Mouse (Mus musculus) heart, embryonic 11.5 days (tissue): ENCODE measurements around the gene Vsig4. TPM values are rescaled to one million over a fixed set of nuclear protein-coding genes. Genes with fewer than 3 reads are reported as not detected.
"Not testable (repeated sequence)": the region's sequence is repeated elsewhere in the genome, so short reads cannot be mapped to it uniquely, and the experiment has no call there.

Experiments used
- ATAC-seq: fragments of 200-750 bp; cut with Nextera tagmentation; replicated peaks from 2 replicates; pipeline ENCODE4 v1.8.0; 2017; ENCODE audit warnings: moderate library complexity; ENCODE audit not compliant: insufficient number of reproducible peaks, low FRiP score, low TSS enrichment
- H3K27ac ChIP-seq: fragments of 300-500 bp; sonication (generic); 2 replicates; pipeline ENCODE4 v1.5.1; 2014; ENCODE audit warnings: mild to moderate bottlenecking, low read depth, low read length
- H3K27me3 ChIP-seq: fragments of 300-500 bp; sonication (generic); 2 replicates; pipeline ENCODE4 v1.6.1; 2014; ENCODE audit warnings: mild to moderate bottlenecking, low read length, mixed read lengths; ENCODE audit not compliant: control insufficient read depth, insufficient read depth
- H3K36me3 ChIP-seq: fragments of 300-500 bp; sonication (generic); 2 replicates; pipeline ENCODE4 v1.6.1; 2014; ENCODE audit warnings: mild to moderate bottlenecking, low read length, moderate library complexity, mixed read lengths; ENCODE audit not compliant: control insufficient read depth, insufficient read depth
- H3K4me1 ChIP-seq: fragments of 300-500 bp; sonication (generic); 2 replicates; pipeline ENCODE4 v1.6.1; 2014; ENCODE audit warnings: low read length; ENCODE audit not compliant: control insufficient read depth, insufficient read depth
- H3K4me2 ChIP-seq: fragments of 300-500 bp; sonication (generic); 2 replicates; pipeline ENCODE4 v1.6.1; 2014; ENCODE audit warnings: mild to moderate bottlenecking, moderate library complexity
- H3K4me3 ChIP-seq: fragments of 300-500 bp; sonication (generic); 2 replicates; pipeline ENCODE4 v1.5.1; 2014; ENCODE audit warnings: low read depth, low read length
- H3K9ac ChIP-seq: fragments of 300-500 bp; sonication (generic); 2 replicates; pipeline ENCODE4 v1.6.1; 2014; ENCODE audit warnings: mild to moderate bottlenecking, low read depth, low read length, moderate library complexity
- H3K9me3 ChIP-seq: fragments of 300-500 bp; sonication (generic); replicated peaks from 2 replicates; pipeline ENCODE4 v1.6.1; 2016; ENCODE audit warnings: low read length; ENCODE audit not compliant: control insufficient read depth
- WGBS: fragments of 180-500 bp; shearing (Covaris S2); extraction: QIAGEN DNeasy Blood & Tissue Kit; methylation state at CpG from one replicate; pipeline ENCODE4 v1.1.7; 2014; ENCODE audit not compliant: insufficient replicate concordance; 5-methylcytosine and 5-hydroxymethylcytosine counted together
- microRNA counts: library from miRNA; unstranded; fragments of <30 nt; microRNA quantifications from one replicate; lab custom pipeline; 2015
- microRNA-seq: library from miRNA; unstranded; fragments of <30 nt; microRNA quantifications from one replicate; pipeline ENCODE4, GENCODE M21; 2016; ENCODE audit warnings: borderline number of aligned reads
- polyA plus RNA-seq: library from polyadenylated mRNA; unstranded; fragments of >200 nt; fragmentation: Nextera tagmentation; extraction: Ambion mirVana; gene quantifications from 2 replicates; pipeline ENCODE4 v1.2.1, GENCODE M21; 2014

The Vsig4 gene
- polyA plus RNA-seq, 1 experiment from 2014 or later: not detected

GRCm38 (mm10) chrX:96224210-96224609 is 69.0 kb downstream of the Vsig4 start:
- 71% methylated on average over 6 of the region's 6 CpGs for WGBS
- no peaks in the 10 kb centered on the region for H3K4me1 ChIP-seq

GRCm38 (mm10) chrX:96218088-96218487 is 75.2 kb downstream of the Vsig4 start:
- Histone ChIP-seq H3K4me3 (no peak overlapping the region), H3K27ac (no peak overlapping the region), H3K36me3 (no peaks in the 10 kb centered on the region), H3K4me2 (no peak overlapping the region), H3K9ac (no peak overlapping the region), H3K4me1 (no peaks in the 10 kb centered on the region), H3K27me3 (no peaks in the 10 kb centered on the region), H3K9me3 (no peaks in the 10 kb centered on the region)
- no peak for ATAC-seq
- 55% methylated on average over 1 of the region's 1 CpGs for WGBS

More at GRCm38 (mm10) chrX:96224210-96224609, 69.0 kb downstream of the Vsig4 start:
- H3K4me2 ChIP-seq: no peak overlapping the region
- H3K36me3 ChIP-seq: no peaks in the 10 kb centered on the region
- ATAC-seq: no peak
- no peak overlapping the region for H3K27ac ChIP-seq
- no peak overlapping the region for H3K9ac ChIP-seq
- no peaks in the 10 kb centered on the region for H3K27me3 ChIP-seq
- no peaks in the 10 kb centered on the region for H3K9me3 ChIP-seq
- no peak overlapping the region for H3K4me3 ChIP-seq

- no peak overlapping the region for H3K27ac ChIP-seq
- no peaks in the 10 kb centered on the region for H3K4me1 ChIP-seq
- no peak overlapping the region for H3K4me2 ChIP-seq
- no peaks in the 10 kb centered on the region for H3K9me3 ChIP-seq
- H3K9ac ChIP-seq: no peak overlapping the region
- H3K27me3 ChIP-seq: no peaks in the 10 kb centered on the region
- no peak overlapping the region for H3K4me3 ChIP-seq
- ATAC-seq: no peak
- H3K36me3 ChIP-seq: no peaks in the 10 kb centered on the region
- WGBS: 33% methylated on average over 1 of the region's 1 CpGs
Measured at GRCm38 (mm10) chrX:96206872-96207271, 86.4 kb downstream of the Vsig4 start.

GRCm38 (mm10) chrX:96205143-96205542 is 88.1 kb downstream of the Vsig4 start:
- not testable (repeated sequence) for H3K27me3 ChIP-seq, ATAC-seq, H3K9me3 ChIP-seq, H3K9ac ChIP-seq, H3K36me3 ChIP-seq, H3K4me3 ChIP-seq, H3K4me1 ChIP-seq, H3K4me2 ChIP-seq, H3K27ac ChIP-seq
- WGBS: 74% methylated on average over 3 of the region's 3 CpGs

MicroRNA genes within 50 kb of the gene (microRNA counts, 519-probe panel; counts per million panel counts)
- 3,501 counts per million, percentile 20 among the panel's probes with 10 or more counts for microRNA mmu-miR-223 (lab: Ali Mortazavi, UCI)

Small RNA genes within 50 kb of the gene (microRNA-seq; reads per million reads assigned to microRNA genes)
- 319 reads per million, percentile 75 among the genes with 10 or more reads in this experiment for gene Mir223

Other genes starting within 250 kb of the Vsig4 start
- gene Msn, start 197.4 kb downstream of the Vsig4 start, polyA plus RNA-seq: 162 and 213 TPM in 2 replicates
- gene Heph, start 161.9 kb upstream of the Vsig4 start, polyA plus RNA-seq: 14.2 and 21.0 TPM in 2 replicates
- 0.53 TPM in 1 of 2 replicates, not detected in the other for gene Hsf3, start 162.9 kb upstream of the Vsig4 start, polyA plus RNA-seq